Mouse (Mus musculus) neural tube, embryonic 14.5 days (tissue): Measurements from ENCODE around the gene Tssk6. TPM values are rescaled to one million over a fixed set of nuclear protein-coding genes. Genes with fewer than 3 reads are reported as not detected.
A peak's percentile ranks its signal among the peaks of the same experiment; 100 is the strongest.

Experiments
- ATAC-seq: fragments of 200-750 bp; cut with Nextera tagmentation; 2 replicates; pipeline ENCODE4 v1.8.0; 2017; ENCODE audit warnings: low read depth, mild to moderate bottlenecking, moderate TSS enrichment, moderate library complexity
- H3K27ac ChIP-seq: fragments of 300-500 bp; sonication (generic); 2 replicates; pipeline ENCODE4 v1.5.1; 2014; ENCODE audit warnings: low read depth, mild to moderate bottlenecking, control low read depth, low read length, moderate library complexity, mixed read lengths
- H3K27me3 ChIP-seq: fragments of 300-500 bp; sonication (generic); 2 replicates; pipeline ENCODE4 v1.6.1; 2014; ENCODE audit warnings: low read length; ENCODE audit not compliant: control insufficient read depth, insufficient read depth
- H3K36me3 ChIP-seq: fragments of 300-500 bp; sonication (generic); 2 replicates; pipeline ENCODE4 v1.6.1; 2014; ENCODE audit warnings: low read length, mixed read lengths; ENCODE audit not compliant: control insufficient read depth, insufficient read depth
- H3K4me1 ChIP-seq: fragments of 300-500 bp; sonication (generic); 2 replicates; pipeline ENCODE4 v1.6.1; 2014; ENCODE audit warnings: low read length; ENCODE audit not compliant: control insufficient read depth, insufficient read depth
- H3K4me2 ChIP-seq: fragments of 300-500 bp; sonication (generic); 2 replicates; pipeline ENCODE4 v1.6.1; 2014; ENCODE audit warnings: mild to moderate bottlenecking, low read depth, low read length, control low read depth
- H3K4me3 ChIP-seq: fragments of 300-500 bp; sonication (generic); 2 replicates; pipeline ENCODE4 v1.5.1; 2014; ENCODE audit warnings: low read depth, low read length, control low read depth, mixed read lengths
- H3K9ac ChIP-seq: fragments of 300-500 bp; sonication (generic); replicated peaks from 2 replicates; pipeline ENCODE4 v1.6.1; 2014; ENCODE audit warnings: low read depth, mild to moderate bottlenecking, control low read depth, low read length, mixed read lengths
- H3K9me3 ChIP-seq: fragments of 300-500 bp; sonication (generic); 2 replicates; pipeline ENCODE4 v1.6.1; 2016; ENCODE audit warnings: low read length; ENCODE audit not compliant: control insufficient read depth
- WGBS: fragments of 180-500 bp; shearing (Covaris S2); extraction: QIAGEN DNeasy Blood & Tissue Kit; methylation state at CpG from one replicate; pipeline ENCODE4 v1.1.7; 2014; 5-methylcytosine and 5-hydroxymethylcytosine counted together
- polyA plus RNA-seq: library from polyadenylated mRNA; unstranded; fragments of >200 nt; fragmentation: Nextera tagmentation; extraction: Ambion mirVana; gene quantifications from 2 replicates; pipeline ENCODE4 v1.2.1, GENCODE M21; 2014

The Tssk6 gene
- polyA plus RNA-seq, 1 experiment from 2014 or later: 4.3 TPM

DNA sequence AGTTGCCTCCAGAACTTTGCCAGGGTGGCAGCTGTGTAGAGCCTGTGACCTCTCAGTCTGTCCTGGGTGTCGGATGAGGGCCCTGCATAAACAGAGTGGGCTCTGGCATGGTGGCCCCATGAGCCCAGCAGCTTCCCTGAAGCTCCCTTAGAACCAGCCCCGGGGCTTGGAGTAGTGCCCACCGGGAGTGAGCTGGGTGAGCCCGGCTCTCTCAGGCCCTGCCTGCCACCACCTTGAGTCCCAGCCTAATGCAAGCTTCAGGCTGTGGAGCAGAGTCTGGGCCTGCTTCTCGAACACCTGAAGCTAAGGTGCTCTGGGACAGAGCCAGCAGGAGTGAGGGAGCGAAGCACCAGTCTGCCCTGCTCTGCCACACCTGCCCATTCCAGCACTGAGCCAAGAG, 31.1 kb upstream of the Tssk6 start:
- H3K9me3 ChIP-seq: no peaks in the 10 kb centered on the region
- no peak overlapping the region for H3K4me3 ChIP-seq
- no peaks in the 10 kb centered on the region for H3K4me1 ChIP-seq
- 93% methylated on average over 6 of the region's 6 CpGs for WGBS
- H3K27ac ChIP-seq: no peak overlapping the region
- no peak overlapping the region for H3K4me2 ChIP-seq
- ATAC-seq: no peak
- H3K27me3 ChIP-seq: no peaks in the 10 kb centered on the region
- 0 out of 2 replicates have a peak, but pooled peaks cover 8% of the 10 kb centered on the region for H3K36me3 ChIP-seq
- no peak overlapping the region for H3K9ac ChIP-seq

DNA sequence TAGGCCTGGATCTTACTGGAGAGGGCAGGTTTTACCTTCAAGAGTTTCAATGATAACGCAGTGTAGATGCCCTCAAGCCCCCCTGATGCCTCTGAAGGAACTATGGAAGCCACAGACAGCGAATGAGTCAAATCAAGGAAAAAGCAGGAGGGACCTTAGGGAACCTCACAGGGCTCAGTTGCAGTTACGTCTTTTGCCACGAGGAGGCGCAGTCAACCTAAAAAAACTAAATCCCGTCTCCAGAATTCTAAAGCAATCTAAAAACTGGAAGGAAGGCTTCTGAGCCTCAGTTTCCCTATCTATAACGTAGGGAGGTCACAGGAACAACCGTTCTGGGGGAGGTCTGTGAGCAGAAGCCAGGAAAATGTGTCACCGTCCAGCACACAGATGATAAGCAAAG, 27.8 kb upstream of the Tssk6 start:
- 10% methylated on average over 9 of the region's 9 CpGs for WGBS
- no peak overlapping the region for H3K27ac ChIP-seq
- H3K4me2 ChIP-seq: no peak overlapping the region
- H3K4me3 ChIP-seq: no peak overlapping the region
- H3K9me3 ChIP-seq: no peaks in the 10 kb centered on the region
- peaks cover under 1% of the 10 kb centered on the region; the same call in 1 of the 2 replicates for H3K27me3 ChIP-seq
- H3K9ac ChIP-seq: no peak overlapping the region
- ATAC-seq: no peak
- 0 out of 2 replicates have a peak, but pooled peaks cover 8% of the 10 kb centered on the region for H3K36me3 ChIP-seq
- no peaks in the 10 kb centered on the region for H3K4me1 ChIP-seq

DNA sequence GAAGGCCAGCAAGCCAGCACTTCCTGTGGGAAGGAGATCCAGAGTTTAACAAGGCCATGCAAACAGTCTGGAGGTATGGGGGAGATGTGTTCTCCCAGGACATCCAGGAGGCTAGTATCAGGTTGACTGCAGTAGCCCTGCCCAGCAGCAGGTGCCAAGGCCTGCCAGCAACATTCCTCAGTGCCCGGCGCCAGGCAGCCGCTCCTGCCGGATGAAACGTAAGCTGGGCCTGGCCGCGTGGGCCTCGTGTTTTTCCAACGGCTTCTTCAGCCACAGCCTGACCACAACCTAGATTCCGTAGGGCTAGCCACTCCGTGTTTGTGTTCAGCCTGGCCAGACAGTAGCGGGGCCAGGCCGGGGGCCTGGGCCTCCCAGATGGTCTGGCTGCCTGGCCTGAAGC, 27.3 kb upstream of the Tssk6 start:
- no peaks in the 10 kb centered on the region for H3K4me1 ChIP-seq
- no peak overlapping the region for H3K4me3 ChIP-seq
- WGBS: 94% methylated on average over 13 of the region's 13 CpGs
- peaks cover 6% of the 10 kb centered on the region for H3K27me3 ChIP-seq
- no peak for ATAC-seq
- no peak overlapping the region for H3K9ac ChIP-seq
- H3K4me2 ChIP-seq: no peak overlapping the region
- no peak overlapping the region for H3K27ac ChIP-seq
- H3K9me3 ChIP-seq: no peaks in the 10 kb centered on the region
- 0 out of 2 replicates have a peak, but pooled peaks cover 8% of the 10 kb centered on the region for H3K36me3 ChIP-seq

DNA sequence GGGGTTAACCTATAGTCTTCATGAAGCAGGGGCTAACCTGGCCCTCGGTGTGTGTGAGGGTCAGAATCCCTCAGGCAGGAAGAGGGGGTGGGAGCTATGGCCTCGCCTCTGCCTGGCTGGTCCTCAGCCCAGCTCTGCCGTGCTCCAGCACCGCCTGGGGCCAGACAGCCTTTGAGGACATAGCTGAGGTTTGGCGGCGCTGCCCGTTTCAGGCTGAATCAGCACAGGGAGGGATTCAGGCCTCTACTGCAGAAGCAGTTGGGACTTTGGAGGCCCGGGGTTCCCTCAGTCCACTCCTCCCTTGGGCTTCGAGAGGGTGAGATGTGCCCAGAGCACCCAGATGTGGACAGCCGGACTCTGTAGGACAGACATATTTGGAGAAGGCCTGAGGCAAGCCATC, 25.9 kb upstream of the Tssk6 start:
- Histone ChIP-seq H3K27me3 (peaks cover 20% of the 10 kb centered on the region), H3K9ac (no peak overlapping the region), H3K4me3 (no peak overlapping the region), H3K4me2 (no peak overlapping the region), H3K27ac (no peak overlapping the region), H3K36me3 (0 out of 2 replicates have a peak, but pooled peaks cover 8% of the 10 kb centered on the region), H3K4me1 (no peaks in the 10 kb centered on the region), H3K9me3 (no peaks in the 10 kb centered on the region)
- ATAC-seq: no peak
- 45% methylated on average over 10 of the region's 10 CpGs for WGBS

DNA sequence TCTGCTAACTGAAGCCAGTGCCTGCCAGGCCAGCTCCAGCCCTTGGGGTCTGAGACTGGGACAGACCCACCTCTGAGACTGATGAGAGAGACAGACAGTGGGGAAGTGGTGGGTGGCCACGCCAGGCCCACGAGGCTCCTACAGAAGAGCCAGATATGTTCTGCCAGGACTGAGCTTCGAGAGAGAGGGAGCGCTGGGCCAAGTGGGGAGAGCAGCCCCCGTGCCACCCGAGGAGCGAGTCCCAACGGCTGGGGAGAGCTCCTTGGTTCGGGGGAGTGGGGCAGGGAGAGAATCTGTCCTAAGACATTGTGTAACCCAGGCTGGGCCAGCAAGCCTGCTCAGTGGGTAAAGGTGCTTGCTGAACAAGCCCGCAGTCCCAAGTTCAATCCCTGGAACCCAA, 25.0 kb upstream of the Tssk6 start:
- Histone ChIP-seq H3K4me3 (no peak overlapping the region), H3K4me1 (no peaks in the 10 kb centered on the region), H3K27ac (no peak overlapping the region), H3K9ac (no peak overlapping the region), H3K4me2 (no peak overlapping the region), H3K9me3 (no peaks in the 10 kb centered on the region), H3K27me3 (peaks cover 29% of the 10 kb centered on the region), H3K36me3 (0 out of 2 replicates have a peak, but pooled peaks cover 3% of the 10 kb centered on the region)
- ATAC-seq: no peak
- 78% methylated on average over 10 of the region's 10 CpGs for WGBS

DNA sequence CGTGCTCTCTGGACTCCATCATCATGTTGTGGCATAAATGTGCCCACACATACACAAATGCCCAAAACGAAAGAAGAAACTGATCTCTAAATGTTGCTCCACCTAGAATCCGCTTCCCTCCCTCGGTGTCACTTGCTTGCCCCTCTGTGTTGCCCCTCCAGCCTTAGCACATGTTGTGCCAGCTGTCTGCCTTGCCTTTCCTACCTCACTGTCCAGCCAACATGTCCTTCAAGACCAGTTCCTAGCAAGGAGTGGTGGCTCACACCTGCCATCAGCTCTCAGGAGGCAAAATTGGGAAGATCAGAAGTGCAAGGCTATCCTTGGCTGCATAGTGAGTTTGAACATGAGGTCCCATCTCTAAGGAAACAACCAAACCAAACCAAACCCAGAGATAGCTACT, 24.6 kb upstream of the Tssk6 start:
- H3K36me3 ChIP-seq: 0 out of 2 replicates have a peak, but pooled peaks cover 2% of the 10 kb centered on the region
- WGBS: 85% methylated on average over 4 of the region's 4 CpGs
- no peak overlapping the region for H3K4me2 ChIP-seq
- no peaks in the 10 kb centered on the region for H3K9me3 ChIP-seq
- no peak for ATAC-seq
- H3K4me3 ChIP-seq: no peak overlapping the region
- peaks cover 33% of the 10 kb centered on the region for H3K27me3 ChIP-seq
- H3K4me1 ChIP-seq: 0 out of 2 replicates have a peak, but pooled peaks cover under 1% of the 10 kb centered on the region
- no peak overlapping the region for H3K9ac ChIP-seq
- H3K27ac ChIP-seq: no peak overlapping the region

DNA sequence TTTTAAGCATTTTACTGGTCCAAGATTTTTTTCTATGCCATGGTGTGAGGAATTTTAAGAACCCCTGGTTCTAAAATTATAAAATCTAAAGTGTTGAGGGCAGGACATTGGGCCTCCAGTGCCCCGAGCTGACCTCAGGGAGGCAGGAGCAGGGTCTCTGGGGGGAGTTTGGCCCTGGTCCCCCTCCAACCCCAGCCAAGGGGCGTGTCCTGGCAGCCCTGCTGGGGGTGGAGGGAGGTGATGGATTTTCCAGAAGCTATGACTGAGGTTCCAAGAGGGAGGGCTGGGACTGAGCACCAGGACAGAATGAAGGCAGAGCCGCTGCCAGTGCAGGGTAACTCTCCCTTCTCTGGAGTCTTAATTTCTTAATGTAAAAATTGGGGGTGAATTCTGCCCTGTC, 24.0 kb upstream of the Tssk6 start:
- Histone ChIP-seq H3K4me2 (no peak overlapping the region), H3K27ac (no peak overlapping the region), H3K27me3 (peaks cover 39% of the 10 kb centered on the region), H3K4me3 (no peak overlapping the region), H3K36me3 (no peaks in the 10 kb centered on the region), H3K9me3 (no peaks in the 10 kb centered on the region), H3K4me1 (0 out of 2 replicates have a peak, but pooled peaks cover 2% of the 10 kb centered on the region), H3K9ac (no peak overlapping the region)
- WGBS: 71% methylated on average over 3 of the region's 3 CpGs
- ATAC-seq: no peak

DNA sequence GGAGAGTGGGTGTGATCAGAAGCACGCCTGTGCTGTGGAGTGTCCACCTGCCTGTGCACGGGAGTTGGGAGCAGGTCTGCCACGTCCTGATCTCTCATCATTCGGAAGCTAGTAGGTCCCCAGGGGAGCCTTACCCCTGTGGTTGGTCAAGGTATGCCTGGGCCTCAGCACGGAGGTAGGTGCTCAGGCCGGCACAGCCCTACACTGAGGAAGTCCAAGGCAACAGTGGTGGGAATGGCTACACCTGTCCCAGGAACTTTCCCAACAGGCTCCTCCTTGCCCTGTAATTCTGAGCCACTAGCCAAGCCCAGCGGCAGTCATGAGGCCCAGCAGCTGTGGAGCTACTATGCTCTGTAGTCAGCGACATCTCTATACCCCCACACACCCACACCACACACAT, 22.3 kb upstream of the Tssk6 start:
- WGBS: 58% methylated on average over 8 of the region's 8 CpGs
- H3K4me3 ChIP-seq: no peak overlapping the region
- no peak overlapping the region for H3K4me2 ChIP-seq

DNA sequence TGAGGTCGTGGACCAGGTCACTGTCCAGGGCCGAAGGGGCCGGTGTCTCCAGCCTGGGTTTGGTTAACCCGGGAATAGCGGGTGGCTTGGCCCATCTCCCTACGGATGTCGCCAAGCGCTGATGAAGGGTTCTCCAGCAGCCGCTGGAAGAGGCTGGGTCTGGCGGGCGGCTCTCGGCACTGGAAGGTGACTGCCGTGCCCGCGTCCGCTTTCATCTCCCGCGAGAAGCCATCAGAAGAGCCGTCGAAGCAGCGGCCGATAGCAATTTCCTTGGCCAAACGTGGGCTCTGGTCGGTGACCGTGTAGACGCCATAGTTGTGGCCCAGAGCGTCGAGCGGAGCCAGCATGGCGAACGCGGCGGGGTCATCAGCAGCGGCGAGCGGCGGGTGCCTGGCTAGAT, 21.1 kb upstream of the Tssk6 start:
- peak overlapping the region; percentile 49 for H3K4me2 ChIP-seq
- no peaks in the 10 kb centered on the region for H3K36me3 ChIP-seq
- WGBS: 10% methylated on average over 37 of the region's 37 CpGs
- no peaks in the 10 kb centered on the region for H3K9me3 ChIP-seq
- peak overlapping the region; percentile 37 for H3K4me3 ChIP-seq
- ATAC-seq: no peak
- H3K27me3 ChIP-seq: peaks cover 67% of the 10 kb centered on the region
- H3K9ac ChIP-seq: no peak overlapping the region
- H3K27ac ChIP-seq: no peak overlapping the region
- H3K4me1 ChIP-seq: 0 out of 2 replicates have a peak, but pooled peaks cover 2% of the 10 kb centered on the region

More for the DNA sequence above, 22.3 kb upstream of the Tssk6 start:
- ATAC-seq: no peak
- Histone ChIP-seq H3K4me1 (0 out of 2 replicates have a peak, but pooled peaks cover 2% of the 10 kb centered on the region), H3K9me3 (no peaks in the 10 kb centered on the region), H3K9ac (no peak overlapping the region), H3K36me3 (no peaks in the 10 kb centered on the region), H3K27ac (no peak overlapping the region), H3K27me3 (peaks cover 55% of the 10 kb centered on the region)
